In the genomic region with DNA sequence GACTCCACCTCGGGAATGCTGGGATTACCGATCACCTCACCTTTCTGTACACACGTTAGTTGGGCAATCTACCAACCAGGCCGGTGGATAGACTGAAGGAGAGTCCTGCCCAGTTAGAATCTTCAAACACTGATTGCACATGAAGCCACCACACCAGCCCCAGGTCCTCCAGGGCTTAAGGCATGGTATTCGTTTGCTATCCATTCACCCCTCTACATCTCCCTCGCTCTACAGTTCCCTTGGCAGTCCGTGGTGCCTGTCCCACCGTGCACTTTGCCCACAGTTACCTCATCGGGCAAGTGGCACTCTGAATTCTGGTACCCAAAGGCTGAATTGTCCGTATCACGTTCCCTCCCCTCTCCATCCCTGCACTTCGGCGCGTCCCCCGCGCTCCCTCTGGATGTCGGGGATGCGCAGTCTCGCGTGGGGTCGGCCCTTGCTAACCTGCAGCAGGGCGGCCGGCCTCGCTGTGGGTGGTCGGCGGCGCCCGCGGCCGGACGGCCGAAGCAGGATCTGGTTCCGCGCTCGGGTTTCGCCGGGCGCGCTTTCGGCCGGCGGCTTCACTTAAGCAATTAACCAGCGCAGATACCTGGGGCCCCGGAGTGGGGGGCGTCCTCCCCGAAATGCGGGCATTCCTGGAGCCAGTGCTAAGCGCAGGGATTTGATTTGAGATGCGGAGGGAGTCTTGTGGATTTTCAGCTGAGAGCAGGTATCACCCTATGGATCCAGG, we compare ENCODE assay signal across 14 mouse cellular contexts. TPM values are rescaled to one million over a fixed set of nuclear protein-coding genes. Genes with fewer than 3 reads are reported as not detected.
DNase-seq lines count a peak whose midpoint lies in the region; ATAC-seq and TF ChIP-seq lines count a peak whose summit lies in the region.
"Had no signal": no experiment of that assay in that cellular context is flagged by ENCODE, and none has a peak within 500 bp of the region (broad histone marks: within the 10 kb centered on the region; RNA-seq: fewer than 3 reads in every experiment).

No protein-coding gene starts in this region.

- no peak for DNase-seq in heart, adult 18-20 months
- DNase-seq in lung, postnatal 36 days = no peak
- DNase-seq in layer of hippocampus, postnatal 14 days (ENCODE audit: low spot score in 2 of 2) = no peak
- DNase-seq: adrenal gland, postnatal 36 days; cerebellum, adult 2 months; gastrocnemius, adult 2 months; kidney, postnatal 14 days had no signal

- no peaks in the 10 kb centered on the region for H3K36me3 ChIP-seq in heart, embryonic 11.5 days (ENCODE audit: control insufficient read depth, insufficient read depth, low read length)
- peaks cover 2% of the 10 kb centered on the region; the same call in 1 of the 2 replicates for H3K36me3 ChIP-seq in lung, embryonic 15.5 days
- H3K36me3 ChIP-seq in embryonic facial prominence, embryonic 15.5 days = no peaks in the 10 kb centered on the region
- no peaks in the 10 kb centered on the region for H3K36me3 ChIP-seq in small intestine, adult 2 months (ENCODE audit: control insufficient read depth, insufficient read depth, low read length)

- H3K9ac ChIP-seq in heart, embryonic 11.5 days (ENCODE audit: low read depth, low read length) = peak overlapping the region; percentile 0; the same call in 1 of the 2 replicates
- peak overlapping the region; percentile 82 for H3K9ac ChIP-seq in lung, embryonic 15.5 days
- H3K9ac ChIP-seq in embryonic facial prominence, embryonic 15.5 days = no peak overlapping the region

- no peak for TF ChIP-seq POLR2A in small intestine, adult 2 months (IDR thresholded peaks at IDR 0.05; ENCODE audit: low read depth, low read length)

- no peak overlapping the region for H3K27ac ChIP-seq in heart, embryonic 11.5 days (ENCODE audit: low read depth, low read length)
- peak overlapping the region; percentile 99 for H3K27ac ChIP-seq in lung, embryonic 15.5 days
- H3K27ac ChIP-seq in embryonic facial prominence, embryonic 15.5 days (replicated peaks) = no peak overlapping the region
- H3K27ac ChIP-seq in small intestine, adult 2 months (ENCODE audit: insufficient read depth, low read depth, low read length) = peak overlapping the region; percentile 88
- H3K27ac ChIP-seq: gastrocnemius, adult 2 months had no signal

- peaks cover 98% of the 10 kb centered on the region for H3K27me3 ChIP-seq in heart, embryonic 11.5 days (ENCODE audit: control insufficient read depth, insufficient read depth, low read length)
- peaks cover 93% of the 10 kb centered on the region for H3K27me3 ChIP-seq in lung, embryonic 15.5 days
- peaks cover 98% of the 10 kb centered on the region for H3K27me3 ChIP-seq in embryonic facial prominence, embryonic 15.5 days
- H3K27me3 ChIP-seq in small intestine, adult 2 months (ENCODE audit: control insufficient read depth, insufficient read depth, low read length) = peaks cover 59% of the 10 kb centered on the region

- peak overlapping the region; percentile 22 for H3K4me2 ChIP-seq in heart, embryonic 11.5 days
- peak overlapping the region; percentile 78 for H3K4me2 ChIP-seq in lung, embryonic 15.5 days
- 0 out of 2 replicates have a peak overlapping the region, but pooled peaks have one; percentile 24 for H3K4me2 ChIP-seq in embryonic facial prominence, embryonic 15.5 days (replicated peaks)

- ATAC-seq in heart, embryonic 11.5 days (replicated peaks; ENCODE audit: insufficient number of reproducible peaks, low FRiP score, low TSS enrichment) = no peak
- ATAC-seq in lung, embryonic 15.5 days (ENCODE audit: borderline replicate concordance, extremely low read depth, low FRiP score, low TSS enrichment) = no peak
- ATAC-seq in embryonic facial prominence, embryonic 15.5 days (ENCODE audit: insufficient number of reproducible peaks, low FRiP score, low TSS enrichment, low read depth) = no peak
- no peak for ATAC-seq in CD4-positive, CD25-positive, alpha-beta regulatory T cell, adult 4 months

- under 1% methylated on average over 49 of the region's 49 CpGs for WGBS in heart, embryonic 11.5 days (ENCODE audit: insufficient replicate concordance)
- WGBS in lung, embryonic 15.5 days = 2% methylated on average over 49 of the region's 49 CpGs
- under 1% methylated on average over 49 of the region's 49 CpGs for WGBS in embryonic facial prominence, embryonic 15.5 days
- 3% methylated on average over 49 of the region's 49 CpGs for WGBS in small intestine, adult 2 months

- no peak for TF ChIP-seq CTCF in small intestine, adult 2 months (IDR thresholded peaks at IDR 0.05; ENCODE audit: extremely low read depth, insufficient read length, insufficient replicate concordance, low read depth, low read length)

- H3K9me3 ChIP-seq in heart, embryonic 11.5 days (replicated peaks; ENCODE audit: control insufficient read depth, low read length) = no peaks in the 10 kb centered on the region
- no peaks in the 10 kb centered on the region for H3K9me3 ChIP-seq in lung, embryonic 15.5 days
- no peaks in the 10 kb centered on the region for H3K9me3 ChIP-seq in embryonic facial prominence, embryonic 15.5 days (replicated peaks)

- peaks cover 25% of the 10 kb centered on the region; the same call in 1 of the 2 replicates for H3K4me1 ChIP-seq in heart, embryonic 11.5 days (ENCODE audit: control insufficient read depth, insufficient read depth, low read length)
- 0 out of 2 replicates have a peak, but pooled peaks cover 15% of the 10 kb centered on the region for H3K4me1 ChIP-seq in lung, embryonic 15.5 days
- H3K4me1 ChIP-seq in embryonic facial prominence, embryonic 15.5 days = peaks cover 31% of the 10 kb centered on the region
- H3K4me1 ChIP-seq in small intestine, adult 2 months (ENCODE audit: control insufficient read depth, insufficient read depth, insufficient read length, low read length) = peaks cover 3% of the 10 kb centered on the region; the same call in 1 of the 2 replicates

- H3K4me3 ChIP-seq in heart, embryonic 11.5 days (ENCODE audit: low read depth, low read length) = peak overlapping the region; percentile 17; the same call in 1 of the 2 replicates
- H3K4me3 ChIP-seq in lung, embryonic 15.5 days = peak overlapping the region; percentile 73
- H3K4me3 ChIP-seq in embryonic facial prominence, embryonic 15.5 days (replicated peaks) = peak overlapping the region; percentile 7
- H3K4me3 ChIP-seq in small intestine, adult 2 months (ENCODE audit: low read depth, low read length) = peak overlapping the region; percentile 71
- H3K4me3 ChIP-seq: gastrocnemius, adult 2 months had no signal

RNA-seq across cellular contexts. Expression of a gene that starts 3.7 kb away (rescaled TPM):
- 3.1 and 9.0 TPM in 2 replicates for polyA plus RNA-seq in heart, embryonic 11.5 days (2014; fragmentation: Nextera tagmentation; extraction: Ambion mirVana)
- under 1 TPM; 0.15 to 0.31 TPM for total RNA-seq in heart, adult 18-20 months (2021)
- 151 and 157 TPM in 2 replicates for polyA plus RNA-seq in lung, embryonic 15.5 days (2015; fragmentation: Nextera tagmentation; extraction: Ambion mirVana)
- 9.9 and 10.1 TPM in 2 replicates for polyA plus RNA-seq in embryonic facial prominence, embryonic 15.5 days (2015; fragmentation: Nextera tagmentation; extraction: Ambion mirVana)
- 28.2 and 49.6 TPM in 2 replicates for polyA plus RNA-seq in small intestine, adult 2 months (2012; rRNA removed)
- 1 to 10 TPM in 1 of 2 experiments, under 1 TPM in 1; 0.92 to 1.5 TPM for total RNA-seq in layer of hippocampus, postnatal 14 days (2021)
- polyA plus RNA-seq in CD4-positive, CD25-positive, alpha-beta regulatory T cell, adult 4 months (2017; shearing (Covaris generic)) = under 1 TPM in 1 of 2 experiments, not detected in 1; 0.22 TPM
- total RNA-seq: hematopoietic stem cell, adult 5-6 weeks had no signal

RNA-seq across cellular contexts. Expression of a gene that starts 27.7 kb away (rescaled TPM):
- polyA plus RNA-seq in heart, embryonic 11.5 days (2014; fragmentation: Nextera tagmentation; extraction: Ambion mirVana) = 45.1 and 46.2 TPM in 2 replicates
- 10 to 100 TPM; 12.7 to 13.0 TPM for total RNA-seq in heart, adult 18-20 months (2021)
- polyA plus RNA-seq in lung, embryonic 15.5 days (2015; fragmentation: Nextera tagmentation; extraction: Ambion mirVana) = 60.2 and 60.8 TPM in 2 replicates
- 58.2 and 61.3 TPM in 2 replicates for polyA plus RNA-seq in embryonic facial prominence, embryonic 15.5 days (2015; fragmentation: Nextera tagmentation; extraction: Ambion mirVana)
- 22.6 and 23.4 TPM in 2 replicates for polyA plus RNA-seq in small intestine, adult 2 months (2012; rRNA removed)
- total RNA-seq in layer of hippocampus, postnatal 14 days (2021) = 10 to 100 TPM; 35.6 to 35.9 TPM
- 10 to 100 TPM; 19.7 to 36.8 TPM for polyA plus RNA-seq in CD4-positive, CD25-positive, alpha-beta regulatory T cell, adult 4 months (2017; shearing (Covaris generic))

RNA-seq across cellular contexts. Expression of a gene that starts 35.4 kb away (rescaled TPM):
- 12.7 and 14.1 TPM in 2 replicates for polyA plus RNA-seq in heart, embryonic 11.5 days (2014; fragmentation: Nextera tagmentation; extraction: Ambion mirVana)
- 1 to 10 TPM; 1.7 to 1.9 TPM for total RNA-seq in heart, adult 18-20 months (2021)
- 2.1 and 2.3 TPM in 2 replicates for polyA plus RNA-seq in lung, embryonic 15.5 days (2015; fragmentation: Nextera tagmentation; extraction: Ambion mirVana)
- 2.3 and 5.6 TPM in 2 replicates for polyA plus RNA-seq in embryonic facial prominence, embryonic 15.5 days (2015; fragmentation: Nextera tagmentation; extraction: Ambion mirVana)
- 0.53 and 0.63 TPM in 2 replicates for polyA plus RNA-seq in small intestine, adult 2 months (2012; rRNA removed)
- 1 to 10 TPM in 1 of 2 experiments, under 1 TPM in 1; 0.95 to 1.6 TPM for total RNA-seq in layer of hippocampus, postnatal 14 days (2021)
- not detected for polyA plus RNA-seq in CD4-positive, CD25-positive, alpha-beta regulatory T cell, adult 4 months (2017; shearing (Covaris generic))
- total RNA-seq: hematopoietic stem cell, adult 5-6 weeks had no signal

RNA-seq across cellular contexts. Expression of a gene that starts 47.2 kb away (rescaled TPM):
- polyA plus RNA-seq in heart, embryonic 11.5 days (2014; fragmentation: Nextera tagmentation; extraction: Ambion mirVana) = 0.69 and 1.2 TPM in 2 replicates
- under 1 TPM; 0.10 to 0.18 TPM for total RNA-seq in heart, adult 18-20 months (2021)
- 6.8 and 8.5 TPM in 2 replicates for polyA plus RNA-seq in lung, embryonic 15.5 days (2015; fragmentation: Nextera tagmentation; extraction: Ambion mirVana)
- 0.25 and 0.31 TPM in 2 replicates for polyA plus RNA-seq in embryonic facial prominence, embryonic 15.5 days (2015; fragmentation: Nextera tagmentation; extraction: Ambion mirVana)
- 3.0 and 7.9 TPM in 2 replicates for polyA plus RNA-seq in small intestine, adult 2 months (2012; rRNA removed)
- total RNA-seq in layer of hippocampus, postnatal 14 days (2021) = not detected
- polyA plus RNA-seq in CD4-positive, CD25-positive, alpha-beta regulatory T cell, adult 4 months (2017; shearing (Covaris generic)) = not detected
- total RNA-seq: gastrocnemius, adult 2 months; hematopoietic stem cell, adult 5-6 weeks had no signal
- polyA plus RNA-seq: cerebellum, adult 2 months; spleen, adult 2 months had no signal

Comparison
In these comparisons a context has a peak if more than half of its experiments do, and no peak if none do; other contexts are left out.
1. H3K27ac ChIP-seq: peak in lung, embryonic 15.5 days (single experiment) and small intestine, adult 2 months (single experiment); none in heart, embryonic 11.5 days (single experiment) and embryonic facial prominence, embryonic 15.5 days (single experiment).
2. H3K4me2 ChIP-seq: peak in every context shown above with its lines; median percentile 78 in lung, embryonic 15.5 days; 24 in embryonic facial prominence, embryonic 15.5 days; 22 in heart, embryonic 11.5 days.
3. H3K4me3 ChIP-seq: peak in every context shown above with its lines; median percentile 73 in lung, embryonic 15.5 days; 71 in small intestine, adult 2 months; 17 in heart, embryonic 11.5 days; 7 in embryonic facial prominence, embryonic 15.5 days.